Mouse (Mus musculus): ENCODE measurements around the gene Dlg4.

Dlg4 gene

DNA sequence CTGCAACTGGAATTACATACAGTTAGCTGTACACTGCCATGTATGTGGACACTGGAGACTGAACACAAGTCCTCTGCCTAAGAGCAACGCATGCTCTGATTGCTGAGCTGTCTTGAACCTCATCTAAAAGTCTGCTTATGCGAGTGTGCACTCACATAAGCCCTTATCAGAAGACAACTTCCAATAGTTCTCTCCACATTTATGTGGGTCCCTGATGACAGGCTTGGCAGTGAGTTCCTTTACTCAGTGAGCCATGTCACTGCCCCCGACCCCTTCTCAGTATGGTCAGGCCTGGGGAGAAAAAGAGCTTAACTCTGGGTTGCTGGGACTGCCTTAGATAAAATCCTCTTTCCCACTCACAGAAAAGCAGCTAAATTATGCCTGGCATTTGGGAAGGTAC lies at the start of gene Dlg4:
Dlg4 (plus strand) TSS at position 274 of the 400 bp plus-strand sequence.
- no peak for DNase-seq (ENCODE audit: low spot score in 2 of 2)

- DNase-seq (ENCODE audit: low spot score in 2 of 2), result no peak
These were observed 47.9 kb upstream of the Dlg4 start for GRCm38 (mm10) chr11:69968793-69969192.

- no peak for DNase-seq (ENCODE audit: low spot score in 2 of 2)
These were observed 46.5 kb upstream of the Dlg4 start for GRCm38 (mm10) chr11:69970222-69970621.

GRCm38 (mm10) chr11:69970775-69971174 lies 46.0 kb upstream of the Dlg4 start:
- DNase-seq (ENCODE audit: low spot score in 2 of 2), result no peak

DNA sequence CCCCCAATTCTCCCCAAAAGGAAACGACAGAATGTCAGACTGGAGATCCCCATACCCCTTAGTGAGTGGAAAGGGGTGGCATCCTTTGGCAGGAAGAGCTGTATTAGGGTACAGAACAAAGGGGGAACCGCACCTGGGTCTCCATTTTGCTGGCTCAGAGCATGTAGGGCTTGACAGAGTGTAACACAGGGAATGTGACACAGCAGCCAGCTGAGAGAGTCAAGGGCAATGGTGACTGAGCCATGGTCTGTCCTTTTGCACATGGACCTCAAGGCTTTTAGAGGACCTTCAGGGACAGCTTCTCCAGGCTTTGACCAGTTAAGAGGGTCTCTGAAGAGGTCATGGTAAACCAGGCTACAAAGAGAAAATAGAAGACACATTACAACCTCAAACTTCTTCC lies 41.8 kb upstream of the Dlg4 start:
- DNase-seq (ENCODE audit: low spot score in 2 of 2), result no peak

DNA sequence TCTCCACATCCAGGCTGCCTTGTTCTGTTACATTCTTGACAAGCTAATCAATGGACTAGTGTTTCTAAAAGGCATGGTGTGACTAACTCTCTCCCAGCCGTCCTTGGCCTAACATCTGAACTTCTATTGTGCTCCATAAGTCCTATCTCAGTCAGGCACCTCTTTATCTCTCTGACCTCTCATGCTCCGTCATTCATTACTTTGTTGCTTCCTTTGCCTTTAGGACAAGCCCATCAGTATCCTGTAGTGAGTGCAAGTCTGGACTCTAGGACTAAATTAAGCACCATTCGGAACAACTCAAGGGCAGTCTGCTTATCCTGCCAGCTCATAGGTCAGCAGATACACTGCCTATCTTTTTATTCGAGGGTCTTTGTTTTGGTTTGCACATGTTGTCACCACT lies 40.5 kb upstream of the Dlg4 start:
- no peak for DNase-seq (ENCODE audit: low spot score in 2 of 2)

GRCm38 (mm10) chr11:69979827-69980195 lies 36.9 kb upstream of the Dlg4 start:
- DNase-seq (ENCODE audit: low spot score in 2 of 2), result no peak

GRCm38 (mm10) chr11:69980196-69981140 lies 36.3 kb upstream of the Dlg4 start:
- peak; percentile 99 to 100 for DNase-seq (ENCODE audit: low spot score in 2 of 2)

- no peak for DNase-seq (ENCODE audit: low spot score in 2 of 2)
These were observed 35.5 kb upstream of the Dlg4 start, which contains the start of gene Ctdnep1 for GRCm38 (mm10) chr11:69981141-69981762. Gene Ctdnep1, plus strand, starts transcription at chr11:69981156.

- no peak for DNase-seq (ENCODE audit: low spot score in 2 of 2)
These were observed 34.5 kb upstream of the Dlg4 start, which contains the start of gene Elp5 for GRCm38 (mm10) chr11:69982225-69982624. Gene Elp5, minus strand, starts transcription at chr11:69982517.

- no peak for DNase-seq (ENCODE audit: low spot score in 2 of 2)
These were observed 33.9 kb upstream of the Dlg4 start for GRCm38 (mm10) chr11:69982877-69983276.

GRCm38 (mm10) chr11:69983377-69983776 lies 33.4 kb upstream of the Dlg4 start:
- no peak for DNase-seq (ENCODE audit: low spot score in 2 of 2)

DNA sequence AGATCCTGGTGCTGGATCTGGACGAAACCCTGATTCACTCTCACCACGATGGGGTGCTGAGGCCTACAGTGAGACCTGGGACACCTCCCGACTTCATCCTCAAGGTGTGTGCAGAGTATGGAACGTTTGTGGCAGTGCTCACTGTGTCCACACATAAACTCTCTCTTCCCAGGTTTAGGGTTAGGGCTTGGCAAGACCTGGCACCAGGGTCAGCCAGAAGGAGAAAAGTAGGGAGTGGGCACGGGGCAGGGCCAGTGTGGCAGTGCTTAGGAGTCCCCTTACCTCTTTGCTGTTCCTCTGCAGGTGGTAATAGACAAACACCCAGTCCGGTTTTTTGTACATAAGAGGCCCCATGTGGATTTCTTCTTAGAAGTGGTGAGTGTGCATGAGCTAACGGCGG lies 32.3 kb upstream of the Dlg4 start:
- no peak for DNase-seq (ENCODE audit: low spot score in 2 of 2)

DNA sequence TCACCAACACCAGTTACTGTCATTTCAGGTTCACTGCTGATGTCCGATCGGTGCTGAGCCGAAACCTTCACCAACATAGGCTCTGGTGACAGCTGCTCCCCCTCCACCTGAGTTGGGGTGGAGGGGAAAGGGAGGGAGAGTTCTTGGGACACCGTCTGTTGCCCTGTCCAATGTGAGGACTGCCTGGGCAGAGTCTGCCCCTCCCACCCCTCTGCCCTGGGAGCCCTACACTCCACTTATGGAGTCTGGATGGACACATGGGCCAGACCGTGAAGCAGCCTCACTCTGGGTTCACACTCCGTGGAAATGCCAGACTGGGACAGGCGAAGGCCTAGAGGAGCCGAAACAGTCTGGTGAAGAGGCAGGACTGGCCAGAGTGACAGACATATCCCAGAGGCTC lies 26.8 kb upstream of the Dlg4 start:
- no peak for DNase-seq (ENCODE audit: low spot score in 2 of 2)

- peak; percentile 96 to 97 for DNase-seq (ENCODE audit: low spot score in 2 of 2)
These were observed 25.7 kb upstream of the Dlg4 start, which contains the start of gene Gabarap for GRCm38 (mm10) chr11:69990850-69991691. Gene Gabarap, plus strand, starts transcription at chr11:69991143.

DNA sequence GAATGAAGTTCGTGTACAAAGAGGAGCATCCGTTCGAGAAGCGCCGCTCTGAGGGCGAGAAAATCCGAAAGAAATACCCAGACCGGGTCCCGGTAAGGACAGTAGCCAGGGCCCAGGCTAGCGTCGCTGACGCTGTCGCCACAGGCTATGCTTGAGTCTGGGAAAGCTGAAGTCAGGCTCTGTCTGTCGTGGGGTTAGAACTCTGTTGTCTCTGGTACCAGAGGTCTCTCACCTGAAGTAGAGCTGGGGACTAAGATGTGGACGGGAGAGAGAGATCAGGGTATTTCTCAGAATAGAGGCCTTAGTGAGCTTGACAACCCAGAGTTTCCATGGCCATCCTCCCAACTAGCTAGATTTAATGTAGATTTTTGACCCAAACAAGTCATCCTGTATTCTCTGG lies 25.0 kb upstream of the Dlg4 start:
- no peak for DNase-seq (ENCODE audit: low spot score in 2 of 2)

DNA sequence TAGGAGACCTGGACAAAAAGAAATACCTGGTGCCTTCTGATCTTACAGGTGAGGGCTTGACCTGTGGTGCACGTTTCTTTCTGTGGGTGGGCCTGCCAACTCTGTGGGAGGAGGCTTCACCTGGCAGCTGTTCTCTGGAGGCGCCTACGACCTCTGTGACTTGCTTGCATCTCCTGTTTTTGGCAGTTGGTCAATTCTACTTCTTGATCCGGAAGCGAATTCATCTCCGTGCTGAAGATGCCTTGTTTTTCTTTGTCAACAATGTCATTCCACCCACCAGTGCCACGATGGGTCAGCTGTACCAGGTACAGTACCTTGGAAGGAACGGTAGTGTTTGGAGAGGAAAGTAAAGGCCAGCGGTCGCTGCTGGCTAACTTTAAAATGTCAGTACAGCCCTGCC lies 24.3 kb upstream of the Dlg4 start:
- no peak for DNase-seq (ENCODE audit: low spot score in 2 of 2)

GRCm38 (mm10) chr11:69992932-69993331 lies 23.8 kb upstream of the Dlg4 start:
- no peak for DNase-seq (ENCODE audit: low spot score in 2 of 2)

GRCm38 (mm10) chr11:69994401-69995090 lies 22.2 kb upstream of the Dlg4 start:
- no peak for DNase-seq (ENCODE audit: low spot score in 2 of 2)

GRCm38 (mm10) chr11:69995391-69995960 lies 21.3 kb upstream of the Dlg4 start, which contains the start of gene Phf23:
Gene Phf23, plus strand, starts transcription at chr11:69995777.
- DNase-seq (ENCODE audit: low spot score in 2 of 2), result peak; percentile 97 to 98
